Mouse (Mus musculus) megakaryocyte, embryonic 14.5 days (primary cell): ENCODE data around the gene Ankfn1.

Experiments
- FLI1 ChIP-seq: IDR thresholded peaks from 2 replicates; pipeline ENCODE4 v1.6.1; 2012; ENCODE audit warnings: low read length, inconsistent platforms, mixed read lengths
- GATA1 ChIP-seq: IDR thresholded peaks from 3 replicates; pipeline ENCODE4 v1.6.1; 2012; ENCODE audit warnings: mixed read lengths, low read length, inconsistent platforms, borderline replicate concordance

GRCm38 (mm10) chr11:89424358-89424757, 353.1 kb downstream of the Ankfn1 start:
- no peak for TF ChIP-seq GATA1
- no peak for TF ChIP-seq FLI1
